Mouse (Mus musculus): ENCODE data around the gene Zfp704. TPM values are rescaled to one million over a fixed set of nuclear protein-coding genes. Genes with fewer than 3 reads are reported as not detected.

Zfp704 gene
- polyA plus RNA-seq, 1 experiment: 0.82 TPM

- WGBS: 94% methylated on average over 4 of the region's 4 CpGs
- H3K36me3 ChIP-seq (ENCODE audit: control insufficient read depth, insufficient read depth, low read length): no peaks in the 10 kb centered on the region
- TF ChIP-seq CTCF (IDR thresholded peaks at IDR 0.05; ENCODE audit: extremely low read depth, insufficient read depth, insufficient read length, insufficient replicate concordance) (no peak), POLR2A (IDR thresholded peaks at IDR 0.05; ENCODE audit: low read depth, low read length) (no peak)
- H3K4me3 ChIP-seq (ENCODE audit: extremely low read depth, insufficient read depth, insufficient read length): no peak overlapping the region
- DNase-seq (ENCODE audit: low read depth in 1 of 2, low spot score in 2 of 2): no peak
- no peaks in the 10 kb centered on the region for H3K27me3 ChIP-seq (ENCODE audit: control insufficient read depth, insufficient read depth, low read length)
- H3K27ac ChIP-seq (ENCODE audit: insufficient read depth, low read length): no peak overlapping the region
- H3K4me1 ChIP-seq (ENCODE audit: control insufficient read depth, insufficient read depth, insufficient read length): no peaks in the 10 kb centered on the region
Measured at GRCm38 (mm10) chr3:9487644-9488043, 122.2 kb downstream of the Zfp704 start.

GRCm38 (mm10) chr3:9485506-9485905 is 124.4 kb downstream of the Zfp704 start:
- no peak overlapping the region for H3K27ac ChIP-seq (ENCODE audit: insufficient read depth, low read length)
- H3K4me1 ChIP-seq (ENCODE audit: control insufficient read depth, insufficient read depth, insufficient read length): no peaks in the 10 kb centered on the region
- TF ChIP-seq POLR2A (IDR thresholded peaks at IDR 0.05; ENCODE audit: low read depth, low read length) (no peak), CTCF (IDR thresholded peaks at IDR 0.05; ENCODE audit: extremely low read depth, insufficient read depth, insufficient read length, insufficient replicate concordance) (no peak)
- no peaks in the 10 kb centered on the region for H3K27me3 ChIP-seq (ENCODE audit: control insufficient read depth, insufficient read depth, low read length)
- 74% methylated on average over 3 of the region's 3 CpGs for WGBS
- no peak overlapping the region for H3K4me3 ChIP-seq (ENCODE audit: extremely low read depth, insufficient read depth, insufficient read length)
- H3K36me3 ChIP-seq (ENCODE audit: control insufficient read depth, insufficient read depth, low read length): no peaks in the 10 kb centered on the region
- DNase-seq (ENCODE audit: low read depth in 1 of 2, low spot score in 2 of 2): no peak

GRCm38 (mm10) chr3:9481956-9482355 is 127.9 kb downstream of the Zfp704 start:
- 89% methylated on average over 4 of the region's 4 CpGs for whole genome bisulfite sequencing
- no peaks in the 10 kb centered on the region for H3K36me3 ChIP-seq (ENCODE audit: control insufficient read depth, insufficient read depth, low read length)
- TF ChIP-seq CTCF (IDR thresholded peaks at IDR 0.05; ENCODE audit: extremely low read depth, insufficient read depth, insufficient read length, insufficient replicate concordance) (no peak), POLR2A (IDR thresholded peaks at IDR 0.05; ENCODE audit: low read depth, low read length) (no peak)
- H3K27ac ChIP-seq (ENCODE audit: insufficient read depth, low read length): no peak overlapping the region
- no peaks in the 10 kb centered on the region for H3K27me3 ChIP-seq (ENCODE audit: control insufficient read depth, insufficient read depth, low read length)
- DNase-seq (ENCODE audit: low read depth in 1 of 2, low spot score in 2 of 2): no peak
- no peaks in the 10 kb centered on the region for H3K4me1 ChIP-seq (ENCODE audit: control insufficient read depth, insufficient read depth, insufficient read length)
- no peak overlapping the region for H3K4me3 ChIP-seq (ENCODE audit: extremely low read depth, insufficient read depth, insufficient read length)

GRCm38 (mm10) chr3:9481358-9481757 is 128.5 kb downstream of the Zfp704 start:
- H3K36me3 ChIP-seq (ENCODE audit: control insufficient read depth, insufficient read depth, low read length): no peaks in the 10 kb centered on the region
- 77% methylated on average over 6 of the region's 6 CpGs for WGBS
- no peaks in the 10 kb centered on the region for H3K27me3 ChIP-seq (ENCODE audit: control insufficient read depth, insufficient read depth, low read length)
- H3K27ac ChIP-seq (ENCODE audit: insufficient read depth, low read length): no peak overlapping the region
- H3K4me1 ChIP-seq (ENCODE audit: control insufficient read depth, insufficient read depth, insufficient read length): no peaks in the 10 kb centered on the region
- TF ChIP-seq POLR2A (IDR thresholded peaks at IDR 0.05; ENCODE audit: low read depth, low read length): no peak
- no peak for TF ChIP-seq CTCF (IDR thresholded peaks at IDR 0.05; ENCODE audit: extremely low read depth, insufficient read depth, insufficient read length, insufficient replicate concordance)
- DNase-seq (ENCODE audit: low read depth in 1 of 2, low spot score in 2 of 2): no peak
- no peak overlapping the region for H3K4me3 ChIP-seq (ENCODE audit: extremely low read depth, insufficient read depth, insufficient read length)

- no peak for DNase-seq (ENCODE audit: low read depth in 1 of 2, low spot score in 2 of 2)
- WGBS: 93% methylated on average over 5 of the region's 5 CpGs
- no peak for TF ChIP-seq POLR2A (IDR thresholded peaks at IDR 0.05; ENCODE audit: low read depth, low read length)
- no peak for TF ChIP-seq CTCF (IDR thresholded peaks at IDR 0.05; ENCODE audit: extremely low read depth, insufficient read depth, insufficient read length, insufficient replicate concordance)
- H3K4me3 ChIP-seq (ENCODE audit: extremely low read depth, insufficient read depth, insufficient read length): no peak overlapping the region
- no peaks in the 10 kb centered on the region for H3K4me1 ChIP-seq (ENCODE audit: control insufficient read depth, insufficient read depth, insufficient read length)
- no peak overlapping the region for H3K27ac ChIP-seq (ENCODE audit: insufficient read depth, low read length)
- no peaks in the 10 kb centered on the region for H3K36me3 ChIP-seq (ENCODE audit: control insufficient read depth, insufficient read depth, low read length)
- no peaks in the 10 kb centered on the region for H3K27me3 ChIP-seq (ENCODE audit: control insufficient read depth, insufficient read depth, low read length)
Measured at GRCm38 (mm10) chr3:9480936-9481335, 128.9 kb downstream of the Zfp704 start.

GRCm38 (mm10) chr3:9477386-9477785 is 132.5 kb downstream of the Zfp704 start:
- Histone ChIP-seq H3K27ac (ENCODE audit: insufficient read depth, low read length) (no peak overlapping the region), H3K27me3 (ENCODE audit: control insufficient read depth, insufficient read depth, low read length) (no peaks in the 10 kb centered on the region), H3K36me3 (ENCODE audit: control insufficient read depth, insufficient read depth, low read length) (no peaks in the 10 kb centered on the region), H3K4me1 (ENCODE audit: control insufficient read depth, insufficient read depth, insufficient read length) (no peaks in the 10 kb centered on the region), H3K4me3 (ENCODE audit: extremely low read depth, insufficient read depth, insufficient read length) (no peak overlapping the region)
- WGBS: 89% methylated on average over 2 of the region's 2 CpGs
- DNase-seq (ENCODE audit: low read depth in 1 of 2, low spot score in 2 of 2): no peak
- no peak for TF ChIP-seq POLR2A (IDR thresholded peaks at IDR 0.05; ENCODE audit: low read depth, low read length)

- no peaks in the 10 kb centered on the region for H3K27me3 ChIP-seq (ENCODE audit: control insufficient read depth, insufficient read depth, low read length)
- WGBS: 93% methylated on average over 3 of the region's 3 CpGs
- TF ChIP-seq POLR2A (IDR thresholded peaks at IDR 0.05; ENCODE audit: low read depth, low read length): no peak
- H3K36me3 ChIP-seq (ENCODE audit: control insufficient read depth, insufficient read depth, low read length): no peaks in the 10 kb centered on the region
- no peak overlapping the region for H3K4me3 ChIP-seq (ENCODE audit: extremely low read depth, insufficient read depth, insufficient read length)
- DNase-seq (ENCODE audit: low read depth in 1 of 2, low spot score in 2 of 2): no peak
- H3K27ac ChIP-seq (ENCODE audit: insufficient read depth, low read length): no peak overlapping the region
- no peaks in the 10 kb centered on the region for H3K4me1 ChIP-seq (ENCODE audit: control insufficient read depth, insufficient read depth, insufficient read length)
Measured at GRCm38 (mm10) chr3:9476336-9476735, 133.5 kb downstream of the Zfp704 start.

Data from spleen, adult 2 months (tissue).